Mouse (Mus musculus) CD4-positive naive resting alpha-beta T cell, adult 76 days (primary cell): Measurements from ENCODE around the gene Scgb1b18. TPM values are rescaled to one million over a fixed set of nuclear protein-coding genes. Genes with fewer than 3 reads are reported as not detected.

Source experiments
- total RNA-seq: library from RNA; stranded (reverse); gene quantifications from one replicate; pipeline ENCODE4 v1.2.4, GENCODE M21; 2023

Gene Scgb1b18
- total RNA-seq: not detected

DNA sequence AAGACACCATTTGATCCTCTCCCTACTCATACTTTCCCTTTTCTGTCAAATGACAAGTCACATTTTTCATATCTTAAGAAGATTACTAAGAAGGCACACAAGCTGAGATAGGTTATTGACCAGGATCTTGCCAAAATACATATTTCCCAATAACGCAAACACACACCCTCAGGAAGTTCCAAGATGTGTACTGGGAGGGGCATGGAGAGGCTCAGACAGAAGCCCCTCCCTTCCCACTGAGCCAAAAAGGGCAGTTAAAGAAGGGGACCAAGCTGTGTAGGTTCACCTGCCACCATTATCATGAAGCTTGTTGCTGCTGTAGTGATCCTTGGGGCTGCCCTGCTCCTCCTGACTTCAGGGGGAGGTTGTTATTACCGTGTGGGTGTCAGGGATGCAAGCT is at the start of gene Scgb1b18:
Scgb1b18 (plus strand) TSS at position 301 of the 400 bp plus-strand sequence.

DNA sequence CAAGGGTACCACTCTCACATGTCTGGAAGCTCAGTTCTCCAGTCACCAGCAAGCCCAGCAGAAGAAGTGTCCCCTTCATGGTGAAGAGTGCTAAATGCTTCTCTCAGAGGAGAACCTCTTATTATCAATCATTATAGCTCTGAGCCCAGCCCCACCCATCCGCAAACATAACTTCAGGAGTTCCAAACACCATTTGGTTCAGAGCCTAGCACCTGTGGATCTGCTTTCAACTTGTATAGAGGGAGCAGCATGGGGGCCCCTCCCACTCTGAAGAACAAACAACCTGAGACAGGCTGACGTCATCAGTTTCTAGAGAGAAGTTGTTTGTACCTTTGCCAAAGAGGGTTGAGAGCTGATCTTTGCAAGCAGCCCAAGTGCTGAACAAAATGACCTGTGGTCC is 11.6 kb upstream of the Scgb1b18 start, which contains the start of gene Scgb2b18:
Scgb2b18 (minus strand) TSS at position 101 of the 400 bp plus-strand sequence.

Other genes with a start within 250 kb of the Scgb1b18 start
- gene Scgb2b17, start 129.0 kb upstream of the Scgb1b18 start, total RNA-seq: not detected
- gene Scgb1b17, start 122.1 kb upstream of the Scgb1b18 start, total RNA-seq: not detected
- gene Scgb2b18, start 11.7 kb upstream of the Scgb1b18 start, total RNA-seq: not detected
- gene Scgb2b19, start 94.8 kb downstream of the Scgb1b18 start, total RNA-seq: not detected
- gene Scgb1b19, start 101.7 kb downstream of the Scgb1b18 start, total RNA-seq: not detected
- not detected for gene Scgb2b20, start 180.8 kb downstream of the Scgb1b18 start, total RNA-seq
- gene Scgb1b20, start 187.7 kb downstream of the Scgb1b18 start, total RNA-seq: not detected